Mouse (Mus musculus) natural killer cell, adult 2 months (primary cell): ENCODE data around the gene Emilin2.

Experiments used
- DNase-seq, 2 experiments: peaks; one replicate each; pipeline ENCODE4 v3.0.0; 2022; ENCODE audit warnings: low spot score in 2 of 2

The Emilin2 gene

GRCm38 (mm10) chr17:71264739-71265138 lies 47.0 kb downstream of the Emilin2 start:
- no peak for DNase-seq

DNA sequence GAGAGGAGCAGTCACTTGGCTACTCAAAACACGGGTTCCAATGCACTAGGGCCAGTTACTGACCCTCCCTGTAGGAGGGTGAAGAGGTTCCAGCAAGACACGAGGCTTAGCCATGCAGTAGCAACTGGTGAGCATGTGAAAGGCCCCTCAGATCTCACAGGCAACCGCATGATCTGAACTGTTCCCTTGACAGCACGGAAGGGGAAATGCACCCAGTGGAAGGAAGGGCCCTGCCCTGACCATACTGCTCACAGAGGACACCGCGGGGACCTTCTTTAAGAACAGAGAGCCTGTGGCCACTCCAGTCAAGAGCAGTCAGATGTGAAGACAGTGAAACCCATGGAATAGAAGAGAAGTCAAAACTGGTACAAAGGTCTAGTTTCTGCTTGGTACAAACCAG lies 48.6 kb downstream of the Emilin2 start:
- peak; percentile 40 to 60 for DNase-seq

- no peak for DNase-seq
Observed at GRCm38 (mm10) chr17:71260658-71261057, 51.1 kb downstream of the Emilin2 start.

DNA sequence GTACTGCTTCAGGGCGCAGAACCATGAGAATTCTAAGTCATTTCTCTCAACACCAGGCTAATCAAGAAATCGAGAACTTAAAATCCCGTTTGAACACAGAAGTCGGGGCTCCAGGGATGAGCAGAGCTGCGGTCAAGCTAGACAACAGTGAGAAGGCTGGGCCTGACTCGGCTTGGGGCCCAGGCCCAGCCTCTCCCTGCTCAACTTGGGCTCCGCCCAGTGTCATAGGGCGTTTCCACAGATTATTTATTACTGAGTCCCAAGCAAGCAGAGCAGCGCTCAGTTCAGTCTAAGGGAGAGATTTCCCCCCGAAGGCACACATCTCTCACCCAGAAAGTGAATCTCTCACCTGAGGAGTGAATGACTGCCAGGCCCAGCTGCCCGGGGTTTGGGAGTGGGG lies 52.1 kb downstream of the Emilin2 start:
- DNase-seq, result peak in 1 of 2 experiments; percentile 32

GRCm38 (mm10) chr17:71256806-71257536 lies 54.8 kb downstream of the Emilin2 start:
- DNase-seq, result peak; percentile 22 to 45

GRCm38 (mm10) chr17:71256068-71256615 lies 55.6 kb downstream of the Emilin2 start:
- DNase-seq, result no peak

GRCm38 (mm10) chr17:71254736-71255135 lies 57.0 kb downstream of the Emilin2 start:
- peak in 1 of 2 experiments; percentile 52 for DNase-seq

DNA sequence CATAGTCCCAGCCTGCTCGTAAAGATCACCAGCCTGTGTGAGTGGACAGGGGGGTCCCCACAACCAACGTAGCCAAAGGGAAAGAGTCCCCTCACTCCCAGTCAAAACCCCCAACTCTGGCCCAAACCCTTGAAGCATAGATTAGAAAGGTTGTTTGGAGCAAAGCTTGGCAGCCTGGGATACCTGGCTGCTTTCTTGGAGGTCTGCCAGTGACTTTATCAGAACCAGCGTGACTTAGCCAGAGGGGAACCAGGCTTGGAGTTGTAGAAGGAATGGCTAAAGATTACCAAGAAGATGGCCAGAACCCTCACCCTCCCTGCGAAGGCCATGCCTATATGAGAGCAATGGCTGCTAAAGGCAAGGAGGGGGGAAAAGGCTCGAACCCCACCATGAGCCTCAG lies 57.7 kb downstream of the Emilin2 start:
- no peak for DNase-seq

DNA sequence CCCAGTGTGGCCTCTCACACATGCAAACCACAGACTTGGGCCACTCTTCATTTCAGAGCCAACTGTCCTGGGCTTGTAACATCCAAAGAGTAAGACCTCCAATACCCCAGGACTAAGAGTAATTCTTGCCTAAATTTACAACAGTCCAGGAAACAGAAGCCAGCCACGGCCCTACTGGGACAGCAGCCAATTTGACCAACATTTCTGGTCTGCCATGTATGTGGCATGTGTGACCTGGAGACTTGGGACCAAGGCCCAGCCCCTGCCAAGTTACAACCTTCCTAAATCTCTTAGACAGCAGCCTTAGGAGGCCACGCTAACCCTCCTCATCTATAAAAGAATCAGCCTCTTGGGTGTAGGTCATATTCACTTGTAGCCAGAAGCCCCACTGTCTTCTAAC lies 58.4 kb downstream of the Emilin2 start:
- DNase-seq, result no peak

DNA sequence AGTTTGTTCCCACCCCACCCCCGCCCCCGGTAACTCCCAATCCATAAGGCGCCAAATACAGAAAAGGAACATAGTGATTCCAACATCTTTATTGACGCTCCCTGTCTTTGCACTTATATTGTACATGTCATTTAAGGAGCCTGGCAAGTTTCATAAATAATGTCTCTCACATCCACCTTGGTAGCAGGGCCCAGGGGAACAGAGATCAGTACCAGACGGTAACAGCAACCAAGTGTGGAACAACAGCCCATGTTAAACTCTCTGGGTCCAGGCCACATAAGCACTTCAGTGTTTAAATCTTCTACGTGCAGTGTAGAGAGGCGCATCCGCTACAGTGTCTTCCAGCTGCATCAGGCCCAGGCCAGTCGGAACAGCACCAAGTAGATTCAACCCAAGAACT lies 59.7 kb downstream of the Emilin2 start:
- no peak for DNase-seq

DNA sequence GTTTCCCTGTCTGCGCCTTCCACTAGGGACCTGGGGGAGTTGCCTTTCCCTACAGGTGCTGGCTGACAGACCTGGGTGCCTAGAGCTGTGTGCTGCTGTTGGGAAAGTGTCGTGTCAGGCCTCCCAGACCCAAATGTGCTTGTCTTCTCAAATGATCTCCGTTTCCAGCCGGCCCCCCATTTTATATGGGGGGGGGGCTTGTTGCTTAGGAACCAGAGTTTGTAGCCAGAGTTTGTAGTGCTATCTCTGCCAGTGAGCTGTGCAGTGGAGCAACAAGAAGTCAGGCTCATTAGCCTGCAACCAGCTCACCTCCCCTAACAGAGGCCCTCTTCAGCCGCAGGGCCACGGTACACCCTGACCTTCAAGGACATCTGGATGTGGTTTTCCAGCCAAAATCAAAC lies 60.2 kb downstream of the Emilin2 start:
- no peak for DNase-seq

DNA sequence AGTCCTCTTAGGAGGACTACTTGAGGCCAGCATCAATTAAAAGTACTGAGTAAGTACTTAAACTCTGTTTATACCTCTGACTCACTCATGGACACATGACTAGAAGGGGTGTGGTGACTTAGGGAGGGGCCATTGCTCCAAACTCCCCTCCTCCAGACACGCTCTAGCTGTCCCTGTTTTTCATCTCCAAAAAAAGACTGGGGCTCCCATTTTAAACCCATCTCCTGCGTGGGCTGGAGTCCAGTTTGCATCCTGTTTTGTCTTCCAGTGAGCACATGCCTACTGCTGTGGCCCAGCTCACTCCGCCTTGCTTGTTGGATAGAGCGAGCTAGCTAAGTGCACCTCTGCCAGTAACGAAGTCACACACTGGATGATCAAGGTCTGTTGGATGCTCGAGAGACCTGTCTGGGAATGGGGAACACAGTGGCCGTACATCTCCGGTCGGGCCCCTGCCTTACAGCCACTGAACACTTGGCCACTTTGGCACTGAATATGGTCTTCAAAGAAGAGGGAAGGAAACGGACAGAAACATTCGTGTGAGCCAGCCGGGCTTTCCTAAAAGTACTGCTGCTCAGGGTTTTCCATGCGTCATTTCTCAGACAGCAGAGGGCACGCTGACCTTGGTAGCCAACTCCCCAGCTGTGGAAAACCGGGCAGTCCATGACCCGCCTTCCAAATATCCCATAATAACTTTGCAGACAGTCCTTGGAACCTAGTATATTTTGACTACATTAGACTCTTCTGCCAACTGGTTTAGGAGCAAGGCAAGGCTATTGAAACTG lies 60.8 kb downstream of the Emilin2 start:
- DNase-seq, result no peak

DNA sequence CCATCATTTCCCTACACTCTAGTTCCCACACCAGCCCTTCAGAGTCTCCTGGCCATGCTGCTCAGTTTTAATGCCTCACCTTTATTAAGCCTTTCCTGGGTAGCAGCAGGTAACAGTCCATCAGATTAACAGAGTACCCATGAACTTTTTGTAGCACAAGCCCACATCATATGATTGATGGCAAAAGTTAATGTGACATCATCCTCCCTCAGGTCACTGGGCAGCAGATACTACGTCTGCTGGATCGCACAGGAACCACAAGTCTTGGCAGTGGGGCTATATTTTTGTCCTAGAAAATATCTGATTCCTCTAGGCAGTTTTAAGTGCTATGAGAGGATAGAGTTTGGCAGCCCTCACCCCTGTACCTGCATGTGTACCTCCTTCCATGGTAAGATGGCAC lies 61.7 kb downstream of the Emilin2 start:
- no peak for DNase-seq

- no peak for DNase-seq
Observed at GRCm38 (mm10) chr17:71248963-71249362, 62.8 kb downstream of the Emilin2 start.

GRCm38 (mm10) chr17:71246022-71246421 lies 65.8 kb downstream of the Emilin2 start:
- no peak for DNase-seq

GRCm38 (mm10) chr17:71245133-71245532 lies 66.6 kb downstream of the Emilin2 start:
- no peak for DNase-seq

DNA sequence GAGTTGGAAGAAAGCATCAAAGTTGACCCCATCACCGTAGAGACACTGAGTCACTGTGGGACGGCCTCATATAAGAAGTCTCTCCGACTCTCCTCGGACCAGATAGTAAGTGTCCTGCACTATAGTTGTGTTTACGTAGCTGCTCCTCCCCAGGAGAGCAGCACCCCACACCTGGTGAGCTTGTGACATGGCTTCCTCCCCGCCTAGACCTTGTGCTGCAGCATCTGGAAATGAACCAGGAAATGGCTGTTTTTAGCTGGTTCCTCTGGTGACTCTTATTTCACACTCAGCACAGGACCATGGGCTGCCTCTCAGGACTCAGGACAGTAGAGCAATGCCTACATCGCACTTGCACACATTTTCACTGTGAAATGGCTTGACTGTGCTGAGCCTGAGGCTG lies 69.1 kb downstream of the Emilin2 start:
- no peak for DNase-seq

DNA sequence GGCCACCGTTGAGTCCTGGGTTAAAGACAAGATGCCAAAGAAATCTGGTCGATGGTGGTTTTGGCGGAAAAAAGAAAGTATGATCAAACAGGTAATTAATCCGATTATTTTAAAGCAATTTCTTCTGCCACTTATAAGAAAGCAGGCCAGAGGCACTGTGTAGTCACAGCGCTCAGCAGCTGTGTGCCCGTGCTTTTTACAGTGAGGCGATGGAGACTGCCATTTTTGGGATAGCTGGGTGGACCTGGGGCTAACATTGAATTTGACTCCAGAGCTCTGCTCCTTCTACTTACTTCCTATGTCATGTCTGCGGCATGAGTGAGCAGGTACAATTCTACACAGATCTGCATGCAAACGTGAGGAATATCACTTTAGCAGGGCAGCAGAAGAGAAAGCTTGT lies 71.0 kb downstream of the Emilin2 start:
- no peak for DNase-seq

- DNase-seq, result no peak
Observed at GRCm38 (mm10) chr17:71238494-71238893, 73.3 kb downstream of the Emilin2 start.

DNA sequence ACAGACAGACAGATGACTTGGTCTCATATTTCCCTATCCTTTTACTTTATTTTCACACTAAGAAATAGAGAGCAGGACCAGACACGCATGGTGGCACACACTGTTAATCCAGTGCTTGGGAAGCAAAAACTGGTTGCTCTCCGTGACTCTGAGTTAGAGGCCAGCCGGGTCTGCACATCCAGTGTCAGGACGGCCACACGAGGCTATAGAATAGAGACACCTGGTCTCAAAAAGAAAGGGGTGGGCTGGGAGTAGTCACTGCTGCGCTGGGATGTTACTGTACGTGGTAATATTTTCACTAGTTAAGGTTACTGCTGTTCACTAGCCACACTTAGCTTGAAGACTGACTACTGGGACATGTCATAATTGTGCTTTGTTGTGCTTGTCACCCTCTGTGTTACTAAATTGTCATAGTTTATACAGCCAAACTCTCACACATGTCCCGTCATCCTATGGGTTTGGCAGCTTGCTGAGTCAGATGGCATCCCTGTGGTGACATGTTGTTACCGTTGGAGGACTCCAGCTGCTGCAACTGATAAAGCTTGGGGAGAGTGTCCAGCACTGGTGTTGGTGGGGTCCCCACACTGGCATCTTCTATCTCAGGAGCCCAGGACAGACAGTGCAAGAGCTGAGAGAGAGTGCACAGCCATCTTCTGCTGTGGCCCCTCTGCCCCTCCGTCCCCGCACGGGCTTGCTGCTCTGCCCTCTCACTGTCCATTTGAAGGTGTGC lies 76.4 kb downstream of the Emilin2 start:
- DNase-seq, result no peak

- no peak for DNase-seq
Observed at GRCm38 (mm10) chr17:71234041-71234594, 77.7 kb downstream of the Emilin2 start.

GRCm38 (mm10) chr17:71233210-71233609 lies 78.6 kb downstream of the Emilin2 start:
- no peak for DNase-seq
